Mouse (Mus musculus) limb, embryonic 14.5 days (tissue): ENCODE results near the gene Nup98. TPM values are rescaled to one million over a fixed set of nuclear protein-coding genes. Genes with fewer than 3 reads are reported as not detected.

ENCODE experiments used
- ATAC-seq: fragments of 200-750 bp; cut with Nextera tagmentation; 2 replicates; pipeline ENCODE4 v1.8.0; 2017; ENCODE audit warnings: low read depth, moderate number of reproducible peaks, moderate TSS enrichment; ENCODE audit not compliant: low FRiP score
- DNase-seq: peaks from one replicate; pipeline ENCODE4 v3.0.0-alpha.2; 2015; ENCODE audit warnings: low spot score
- H3K27ac ChIP-seq: fragments of 300-500 bp; sonication (generic); replicated peaks from 2 replicates; pipeline ENCODE4 v1.5.1; 2014; ENCODE audit warnings: low read depth, mild to moderate bottlenecking, low read length, moderate library complexity, mixed read lengths
- H3K27me3 ChIP-seq: fragments of 300-500 bp; sonication (generic); 2 replicates; pipeline ENCODE4 v1.6.1; 2014; ENCODE audit warnings: low read length, mixed read lengths; ENCODE audit not compliant: control insufficient read depth, insufficient read depth
- H3K36me3 ChIP-seq: fragments of 300-500 bp; sonication (generic); 2 replicates; pipeline ENCODE4 v1.6.1; 2014; ENCODE audit warnings: mild to moderate bottlenecking, low read length, moderate library complexity, mixed read lengths; ENCODE audit not compliant: control insufficient read depth, insufficient read depth
- H3K4me1 ChIP-seq: fragments of 300-500 bp; sonication (generic); 2 replicates; pipeline ENCODE4 v1.6.1; 2014; ENCODE audit warnings: antibody characterized with exemption, low read length, mixed read lengths; ENCODE audit not compliant: control insufficient read depth, insufficient read depth
- H3K4me2 ChIP-seq: fragments of 300-500 bp; sonication (generic); replicated peaks from 2 replicates; pipeline ENCODE4 v1.6.1; 2014; ENCODE audit warnings: low read depth, mild to moderate bottlenecking, low read length, moderate library complexity; ENCODE audit not compliant: severe bottlenecking
- H3K4me3 ChIP-seq: fragments of 300-500 bp; sonication (generic); replicated peaks from 2 replicates; pipeline ENCODE4 v1.5.1; 2014; ENCODE audit warnings: low read length
- H3K9ac ChIP-seq: fragments of 300-500 bp; sonication (generic); 2 replicates; pipeline ENCODE4 v1.6.1; 2014; ENCODE audit warnings: mild to moderate bottlenecking, low read depth, low read length, moderate library complexity; ENCODE audit not compliant: severe bottlenecking
- H3K9me3 ChIP-seq: fragments of 300-500 bp; sonication (generic); 2 replicates; pipeline ENCODE4 v1.6.1; 2016; ENCODE audit warnings: low read length; ENCODE audit not compliant: control insufficient read depth
- POLR2A ChIP-seq: fragments of 200-500 bp; IDR thresholded peaks from 2 replicates; pipeline ENCODE4 v1.8.0; 2012; ENCODE audit warnings: inconsistent platforms, mild to moderate bottlenecking, moderate library complexity, borderline replicate concordance; ENCODE audit not compliant: insufficient read depth, insufficient read length; ENCODE audit errors: extremely low read depth
- WGBS: fragments of 180-500 bp; shearing (Covaris S2); extraction: QIAGEN DNeasy Blood & Tissue Kit; methylation state at CpG from one replicate; pipeline ENCODE4 v1.1.7; 2014; 5-methylcytosine and 5-hydroxymethylcytosine counted together
- polyA plus RNA-seq, 2 experiments: library from polyadenylated mRNA; depleted of rRNA in 1 of 2; stranded (reverse) in 1 of 2; unstranded in 1 of 2; fragments of >200 nt; fragmentation: Nextera tagmentation in 1 of 2; extraction: Ambion mirVana in 1 of 2; gene quantifications; 2 replicates each; pipeline versions ENCODE4 v1.2.1 to v1.2.3; 2012 to 2014

Nup98 gene
- polyA plus RNA-seq, 2 experiments: 27.3 to 38.9 TPM

- Histone ChIP-seq H3K36me3 (peaks cover under 1% of the 10 kb centered on the region; the same call in 1 of the 2 replicates), H3K9me3 (no peaks in the 10 kb centered on the region), H3K4me3 (no peak overlapping the region), H3K27ac (no peak overlapping the region), H3K9ac (no peak overlapping the region), H3K4me2 (peak overlapping the region; percentile 79), H3K4me1 (no peaks in the 10 kb centered on the region), H3K27me3 (no peaks in the 10 kb centered on the region)
- 62% methylated on average over 1 of the region's 1 CpGs for WGBS
- DNase-seq (no peak), ATAC-seq (no peak)
- TF ChIP-seq POLR2A: no peak
Measured at GRCm38 (mm10) chr7:102221899-102222298, 11.9 kb upstream of the Nup98 start.

GRCm38 (mm10) chr7:102211071-102211470 is 1.1 kb upstream of the Nup98 start:
- Histone ChIP-seq H3K27me3 (no peaks in the 10 kb centered on the region), H3K4me1 (peaks cover 10% of the 10 kb centered on the region), H3K9ac (peak overlapping the region; percentile 61; the same call in 1 of the 2 replicates), H3K36me3 (no peaks in the 10 kb centered on the region), H3K9me3 (no peaks in the 10 kb centered on the region), H3K4me3 (peak overlapping the region; percentile 86), H3K4me2 (peak overlapping the region; percentile 64), H3K27ac (peak overlapping the region; percentile 87)
- 68% methylated on average over 3 of the region's 3 CpGs for WGBS
- DNase-seq: no peak
- no peak for ATAC-seq
- TF ChIP-seq POLR2A: no peak

- Histone ChIP-seq H3K9me3 (no peaks in the 10 kb centered on the region), H3K9ac (peak overlapping the region; percentile 86), H3K36me3 (no peaks in the 10 kb centered on the region), H3K4me2 (peak overlapping the region; percentile 75), H3K27ac (no peak overlapping the region), H3K4me1 (peaks cover 10% of the 10 kb centered on the region), H3K27me3 (no peaks in the 10 kb centered on the region), H3K4me3 (peak overlapping the region; percentile 86)
- DNase-seq (no peak), ATAC-seq (no peak)
- 56% methylated on average over 4 of the region's 4 CpGs for WGBS
- no peak for TF ChIP-seq POLR2A
Measured at GRCm38 (mm10) chr7:102208806-102209363, 1.1 kb downstream of the Nup98 start.

- no peak overlapping the region for H3K27ac ChIP-seq
- no peak overlapping the region for H3K4me3 ChIP-seq
- TF ChIP-seq POLR2A: no peak
- H3K4me2 ChIP-seq: no peak overlapping the region
- no peaks in the 10 kb centered on the region for H3K9me3 ChIP-seq
- H3K4me1 ChIP-seq: peaks cover 10% of the 10 kb centered on the region
- WGBS: 79% methylated on average over 1 of the region's 1 CpGs
- ATAC-seq: no peak
- H3K36me3 ChIP-seq: no peaks in the 10 kb centered on the region
- DNase-seq: no peak
- H3K27me3 ChIP-seq: no peaks in the 10 kb centered on the region
- H3K9ac ChIP-seq: no peak overlapping the region
Measured at GRCm38 (mm10) chr7:102205646-102206045, 4.3 kb downstream of the Nup98 start.

GRCm38 (mm10) chr7:102204296-102204857 is 5.6 kb downstream of the Nup98 start:
- no peak overlapping the region for H3K4me3 ChIP-seq
- no peak overlapping the region for H3K27ac ChIP-seq
- WGBS: 93% methylated on average over 3 of the region's 3 CpGs
- ATAC-seq (no peak), DNase-seq (no peak)
- no peak overlapping the region for H3K4me2 ChIP-seq
- no peaks in the 10 kb centered on the region for H3K36me3 ChIP-seq
- H3K9me3 ChIP-seq: no peaks in the 10 kb centered on the region
- no peak for TF ChIP-seq POLR2A
- H3K4me1 ChIP-seq: peaks cover 10% of the 10 kb centered on the region
- H3K27me3 ChIP-seq: no peaks in the 10 kb centered on the region
- H3K9ac ChIP-seq: no peak overlapping the region
